Mouse (Mus musculus): ENCODE results near the gene Trim8. TPM values are rescaled to one million over a fixed set of nuclear protein-coding genes. Genes with fewer than 3 reads are reported as not detected.

The Trim8 gene
- polyA plus RNA-seq, 1 experiment from 2014 or later = 9.2 TPM

DNA sequence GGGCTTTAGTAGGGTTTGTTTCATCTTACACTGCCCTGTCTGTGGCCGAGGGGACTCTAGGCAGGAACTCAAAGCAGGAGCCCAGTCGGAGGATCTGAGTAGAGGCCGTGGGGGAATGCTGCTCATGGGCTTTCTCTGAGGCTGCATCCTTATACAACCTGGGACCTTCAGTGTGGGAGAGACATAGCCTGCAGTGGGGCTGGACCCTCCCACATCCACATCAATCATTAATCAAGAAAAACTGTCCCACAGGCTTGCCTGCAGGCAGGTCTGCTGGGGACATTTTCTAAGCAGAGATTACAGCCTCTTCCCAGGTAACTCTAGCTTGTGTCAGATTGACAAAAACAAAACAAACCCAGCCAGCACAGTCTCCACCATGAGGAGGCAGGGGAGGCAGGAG is 38.9 kb upstream of the Trim8 start:
- no peak overlapping the region for H3K27ac ChIP-seq
- H3K4me2 ChIP-seq = no peak overlapping the region
- no peak overlapping the region for H3K9ac ChIP-seq
- ATAC-seq (ENCODE audit: low read depth) (0 out of 2 replicates have a peak, but pooled peaks have one; percentile 18), DNase-seq (no peak)
- no peaks in the 10 kb centered on the region for H3K27me3 ChIP-seq
- peaks cover 38% of the 10 kb centered on the region for H3K4me1 ChIP-seq (replicated peaks)
- peaks cover 16% of the 10 kb centered on the region; the same call in 1 of the 2 replicates for H3K36me3 ChIP-seq
- 69% methylated on average over 3 of the region's 3 CpGs for WGBS (ENCODE audit: insufficient replicate concordance)
- H3K4me3 ChIP-seq (replicated peaks) = no peak overlapping the region
- H3K9me3 ChIP-seq (replicated peaks) = no peaks in the 10 kb centered on the region

DNA sequence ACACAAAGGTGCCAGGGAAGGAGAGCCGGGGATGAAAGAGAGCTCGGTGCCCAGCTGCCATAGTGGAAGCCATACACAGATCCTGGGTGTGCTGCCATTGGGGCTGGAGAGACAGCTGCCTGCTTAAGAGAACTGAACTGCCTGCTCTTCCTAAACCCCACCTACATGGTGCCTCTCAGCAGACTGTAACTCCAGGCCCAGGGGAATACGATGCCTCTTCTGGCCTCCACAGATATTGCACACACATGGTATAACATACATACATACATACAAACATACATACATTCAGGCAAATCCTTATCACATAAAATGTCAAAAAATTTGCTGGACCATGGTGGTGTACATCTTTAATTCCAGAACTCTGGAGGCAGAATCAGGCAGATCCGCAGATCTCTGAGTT is 38.1 kb upstream of the Trim8 start:
- Histone ChIP-seq H3K9ac (no peak overlapping the region), H3K27ac (no peak overlapping the region)

GRCm38 (mm10) chr19:46466160-46466559 is 35.3 kb upstream of the Trim8 start:
- H3K4me3 ChIP-seq (replicated peaks) = no peak overlapping the region
- no peak overlapping the region for H3K9ac ChIP-seq
- WGBS (ENCODE audit: insufficient replicate concordance) = 68% methylated on average over 6 of the region's 6 CpGs
- H3K4me2 ChIP-seq = no peak overlapping the region
- H3K36me3 ChIP-seq = peaks cover 8% of the 10 kb centered on the region; the same call in 1 of the 2 replicates
- no peak overlapping the region for H3K27ac ChIP-seq
- H3K4me1 ChIP-seq (replicated peaks) = peaks cover 35% of the 10 kb centered on the region
- H3K9me3 ChIP-seq (replicated peaks) = no peaks in the 10 kb centered on the region
- ATAC-seq (ENCODE audit: low read depth) (no peak), DNase-seq (no peak)
- no peaks in the 10 kb centered on the region for H3K27me3 ChIP-seq

More for the DNA sequence above, 38.1 kb upstream of the Trim8 start:
- no peak for ATAC-seq (ENCODE audit: low read depth)
- no peak for DNase-seq
- no peaks in the 10 kb centered on the region for H3K27me3 ChIP-seq
- H3K4me2 ChIP-seq = no peak overlapping the region
- H3K9me3 ChIP-seq (replicated peaks) = no peaks in the 10 kb centered on the region
- peaks cover 31% of the 10 kb centered on the region for H3K4me1 ChIP-seq (replicated peaks)
- H3K4me3 ChIP-seq (replicated peaks) = no peak overlapping the region
- 86% methylated on average over 4 of the region's 4 CpGs for WGBS (ENCODE audit: insufficient replicate concordance)
- H3K36me3 ChIP-seq = peaks cover 11% of the 10 kb centered on the region; the same call in 1 of the 2 replicates

DNA sequence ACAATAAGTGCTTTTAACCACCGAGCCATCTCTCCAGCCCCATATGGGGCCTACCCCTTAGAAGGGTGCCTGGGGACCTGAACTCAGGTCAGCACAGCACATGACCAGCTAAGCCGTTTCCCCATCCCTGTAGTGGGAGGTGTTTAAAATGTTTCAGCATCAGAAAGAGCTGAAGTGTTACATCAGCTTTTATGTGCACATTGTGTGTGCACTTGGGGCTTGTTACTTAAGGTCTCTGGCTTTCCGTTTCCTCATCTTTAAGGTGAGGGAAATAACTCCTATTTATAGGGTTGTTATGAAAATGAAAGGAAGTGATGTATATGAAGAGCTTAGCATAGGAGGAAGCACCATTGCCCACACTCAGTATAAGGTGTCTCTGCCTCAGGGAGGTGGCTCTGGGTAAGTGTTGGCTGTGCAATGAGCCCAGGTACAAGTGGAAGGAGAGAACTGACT is 34.4 kb upstream of the Trim8 start:
- Histone ChIP-seq H3K9ac (no peak overlapping the region), H3K27me3 (no peaks in the 10 kb centered on the region), H3K36me3 (peaks cover 3% of the 10 kb centered on the region; the same call in 1 of the 2 replicates), H3K27ac (no peak overlapping the region), H3K4me2 (no peak overlapping the region), H3K4me1 (replicated peaks) (peaks cover 44% of the 10 kb centered on the region), H3K9me3 (replicated peaks) (no peaks in the 10 kb centered on the region), H3K4me3 (replicated peaks) (no peak overlapping the region)
- ATAC-seq (ENCODE audit: low read depth) = no peak
- WGBS (ENCODE audit: insufficient replicate concordance) = 65% methylated on average over 3 of the region's 3 CpGs
- no peak for DNase-seq

- H3K27me3 ChIP-seq = no peaks in the 10 kb centered on the region
- ATAC-seq (ENCODE audit: low read depth) = peak; percentile 78
- DNase-seq = no peak
- H3K36me3 ChIP-seq = peaks cover 8% of the 10 kb centered on the region; the same call in 1 of the 2 replicates
- WGBS (ENCODE audit: insufficient replicate concordance) = 51% methylated on average over 17 of the region's 17 CpGs
- H3K27ac ChIP-seq = peak overlapping the region; percentile 9
- no peak overlapping the region; the same call in 1 of the 2 replicates for H3K9ac ChIP-seq
- H3K9me3 ChIP-seq (replicated peaks) = no peaks in the 10 kb centered on the region
- no peak overlapping the region for H3K4me3 ChIP-seq (replicated peaks)
- peaks cover 40% of the 10 kb centered on the region for H3K4me1 ChIP-seq (replicated peaks)
- peak overlapping the region; percentile 9; the same call in 1 of the 2 replicates for H3K4me2 ChIP-seq
Observed at GRCm38 (mm10) chr19:46470364-46471240, 30.9 kb upstream of the Trim8 start.

DNA sequence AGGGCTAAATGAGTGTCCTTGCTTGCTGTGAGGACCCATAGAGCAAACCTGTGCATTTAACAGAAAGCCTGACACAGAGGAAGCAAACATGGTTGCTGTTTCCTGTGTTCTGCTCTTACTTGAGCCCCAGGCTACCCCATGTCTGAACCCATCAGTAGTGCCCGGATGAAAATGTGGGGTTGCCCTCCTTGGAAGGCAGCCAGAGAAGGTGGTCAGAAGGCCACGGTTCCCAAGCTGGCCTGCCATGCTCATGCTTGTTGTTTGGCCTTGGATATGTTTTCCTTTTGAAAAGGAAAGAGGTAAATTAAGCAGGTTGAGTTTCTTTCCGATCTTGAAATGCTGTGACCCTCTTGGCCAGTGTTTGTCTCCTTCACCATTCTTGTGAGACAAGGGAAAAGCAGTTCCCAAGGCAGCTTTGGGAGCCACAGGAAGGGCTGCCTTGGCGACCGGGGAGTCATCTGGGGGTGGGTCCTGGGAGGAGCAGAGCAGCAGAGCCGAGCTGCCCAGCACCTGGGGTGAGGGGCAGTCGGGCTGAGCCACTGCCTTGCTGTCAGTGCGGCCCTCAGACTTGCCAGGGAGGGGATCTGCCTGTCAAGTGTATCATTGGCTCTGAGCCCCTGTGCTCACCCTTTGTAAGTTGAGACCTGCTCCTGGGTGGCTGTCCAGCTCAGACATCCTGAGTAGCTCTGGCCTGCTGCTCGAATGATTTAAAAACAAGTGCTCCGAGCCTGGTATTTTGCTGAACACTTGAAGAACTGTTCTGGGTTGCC is 30.0 kb upstream of the Trim8 start:
- no peaks in the 10 kb centered on the region for H3K27me3 ChIP-seq
- no peak overlapping the region for H3K4me3 ChIP-seq (replicated peaks)
- peak overlapping the region; percentile 9; the same call in 1 of the 2 replicates for H3K4me2 ChIP-seq
- no peaks in the 10 kb centered on the region for H3K9me3 ChIP-seq (replicated peaks)
- 33% methylated on average over 10 of the region's 10 CpGs for WGBS (ENCODE audit: insufficient replicate concordance)
- DNase-seq (no peak), ATAC-seq (ENCODE audit: low read depth) (no peak)
- peaks cover 33% of the 10 kb centered on the region for H3K4me1 ChIP-seq (replicated peaks)
- peaks cover 11% of the 10 kb centered on the region; the same call in 1 of the 2 replicates for H3K36me3 ChIP-seq
- H3K27ac ChIP-seq = peak overlapping the region; percentile 9
- no peak overlapping the region; the same call in 1 of the 2 replicates for H3K9ac ChIP-seq

DNA sequence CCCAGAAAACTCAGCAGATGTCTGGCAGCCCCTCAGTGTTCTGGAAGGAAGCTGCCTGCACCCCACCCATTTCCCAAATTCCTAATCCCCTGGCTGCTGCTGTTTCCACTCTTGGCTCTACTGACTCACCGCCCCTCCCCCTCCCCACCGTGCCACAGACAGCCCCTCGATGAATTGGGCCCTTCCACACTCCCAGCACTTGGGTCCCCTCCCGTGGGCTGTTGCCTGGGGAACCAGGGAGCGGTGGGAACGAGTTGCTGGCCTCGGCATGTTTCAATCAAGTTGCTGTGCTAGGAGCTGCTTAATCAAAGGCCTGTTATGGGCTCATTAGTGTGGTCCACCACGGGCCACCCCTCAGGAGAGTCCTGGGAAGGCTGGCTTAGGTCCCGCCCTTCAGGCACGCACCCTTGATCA is 24.1 kb upstream of the Trim8 start:
- Histone ChIP-seq H3K4me2 (no peak overlapping the region), H3K4me1 (replicated peaks) (peaks cover 55% of the 10 kb centered on the region), H3K9me3 (replicated peaks) (no peaks in the 10 kb centered on the region), H3K9ac (no peak overlapping the region), H3K27me3 (no peaks in the 10 kb centered on the region), H3K27ac (0 out of 2 replicates have a peak overlapping the region, but pooled peaks have one; percentile 67), H3K4me3 (replicated peaks) (no peak overlapping the region), H3K36me3 (peaks cover 32% of the 10 kb centered on the region)
- WGBS (ENCODE audit: insufficient replicate concordance) = 62% methylated on average over 10 of the region's 10 CpGs
- DNase-seq (no peak), ATAC-seq (ENCODE audit: low read depth) (no peak)

DNA sequence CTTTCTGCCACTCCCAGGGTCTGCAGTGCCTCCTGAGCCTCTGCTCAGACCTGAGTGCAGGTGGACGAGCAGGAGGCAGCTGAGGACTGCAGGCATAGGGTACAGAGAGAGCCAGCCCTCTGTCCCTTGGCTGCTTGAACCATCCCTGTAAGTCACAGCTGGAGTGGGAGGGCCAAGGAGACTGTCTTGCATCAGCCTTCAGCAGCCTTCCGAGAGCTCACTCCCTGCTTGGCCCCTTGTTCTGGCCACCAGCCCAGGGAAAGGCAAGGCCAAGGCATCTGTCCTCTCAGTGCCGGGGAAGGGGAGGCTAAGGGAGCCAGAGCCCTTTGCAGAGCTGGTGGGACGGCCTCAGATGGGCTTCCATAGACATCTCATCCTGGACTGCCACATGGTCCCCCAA is 23.3 kb upstream of the Trim8 start:
- Histone ChIP-seq H3K27me3 (no peaks in the 10 kb centered on the region), H3K36me3 (peaks cover 32% of the 10 kb centered on the region), H3K9ac (0 out of 2 replicates have a peak overlapping the region, but pooled peaks have one; percentile 8), H3K4me3 (replicated peaks) (no peak overlapping the region), H3K27ac (peak overlapping the region; percentile 67), H3K9me3 (replicated peaks) (no peaks in the 10 kb centered on the region), H3K4me1 (replicated peaks) (peaks cover 63% of the 10 kb centered on the region), H3K4me2 (no peak overlapping the region)
- no peak for DNase-seq
- 70% methylated on average over 4 of the region's 4 CpGs for WGBS (ENCODE audit: insufficient replicate concordance)
- no peak for ATAC-seq (ENCODE audit: low read depth)

- H3K9me3 ChIP-seq (replicated peaks) = no peaks in the 10 kb centered on the region
- H3K4me2 ChIP-seq = no peak overlapping the region
- H3K27me3 ChIP-seq = no peaks in the 10 kb centered on the region
- H3K4me1 ChIP-seq (replicated peaks) = peaks cover 69% of the 10 kb centered on the region
- H3K4me3 ChIP-seq (replicated peaks) = no peak overlapping the region
- H3K27ac ChIP-seq = peak overlapping the region; percentile 67
- WGBS (ENCODE audit: insufficient replicate concordance) = 16% methylated on average over 5 of the region's 5 CpGs
- DNase-seq (peak; percentile 46), ATAC-seq (ENCODE audit: low read depth) (peak; percentile 48)
- H3K36me3 ChIP-seq = peaks cover 32% of the 10 kb centered on the region
- H3K9ac ChIP-seq = 0 out of 2 replicates have a peak overlapping the region, but pooled peaks have one; percentile 8
Observed at GRCm38 (mm10) chr19:46478826-46479225, 22.7 kb upstream of the Trim8 start.

GRCm38 (mm10) chr19:46479306-46480075 is 22.0 kb upstream of the Trim8 start:
- DNase-seq = no peak
- 56% methylated on average over 21 of the region's 21 CpGs for WGBS (ENCODE audit: insufficient replicate concordance)
- peak overlapping the region; percentile 67 for H3K27ac ChIP-seq

More at GRCm38 (mm10) chr19:46479306-46480075, 22.0 kb upstream of the Trim8 start:
- peaks cover 32% of the 10 kb centered on the region for H3K36me3 ChIP-seq
- no peak overlapping the region for H3K4me2 ChIP-seq
- H3K4me1 ChIP-seq (replicated peaks) = peaks cover 76% of the 10 kb centered on the region
- no peak for ATAC-seq (ENCODE audit: low read depth)
- no peaks in the 10 kb centered on the region for H3K9me3 ChIP-seq (replicated peaks)
- no peaks in the 10 kb centered on the region for H3K27me3 ChIP-seq
- H3K9ac ChIP-seq = no peak overlapping the region
- H3K4me3 ChIP-seq (replicated peaks) = no peak overlapping the region

All from liver, embryonic 13.5 days (tissue).